Mouse (Mus musculus): ENCODE data around the gene Zfy2. TPM values are rescaled to one million over a fixed set of nuclear protein-coding genes. Genes with fewer than 3 reads are reported as not detected.

The Zfy2 gene
- total RNA-seq (2022), result not detected

DNA sequence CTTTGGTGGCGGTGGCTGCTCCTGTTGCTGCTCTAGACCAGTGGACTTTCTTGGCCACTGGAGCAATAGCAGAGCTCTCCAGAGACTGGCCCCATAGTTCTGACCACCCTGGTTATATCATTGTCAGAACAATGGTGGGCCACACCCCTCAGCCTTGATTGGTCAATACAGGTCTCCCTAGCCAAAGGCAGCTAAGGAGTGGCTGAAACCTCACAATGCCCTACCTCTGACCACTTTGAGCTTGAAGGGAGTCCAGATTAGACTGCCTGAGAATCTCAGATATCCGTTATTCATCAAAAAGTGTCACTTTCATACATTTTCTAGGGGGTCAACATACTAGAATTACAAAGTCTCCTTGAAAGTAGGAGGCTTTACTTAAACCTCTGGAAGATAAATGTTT, at the start of gene Zfy2:
Gene Zfy2, minus strand, starts transcription at position 101 of the 400 bp plus-strand sequence.
- DNase-seq (ENCODE audit: low spot score in 2 of 2), result no peak
